Mouse (Mus musculus) layer of hippocampus, postnatal 10 days (tissue): ENCODE data around the gene Khdc3. TPM values are rescaled to one million over a fixed set of nuclear protein-coding genes. Genes with fewer than 3 reads are reported as not detected.
"Not testable (repeated sequence)": the region's sequence is repeated elsewhere in the genome, so short reads cannot be mapped to it uniquely, and the experiment has no call there.

Source experiments
- DNase-seq, 2 experiments: peaks; one replicate each; pipeline ENCODE4 v3.0.0; 2021; ENCODE audit warnings: low spot score in 2 of 2
- long read RNA-seq: library from polyadenylated mRNA; stranded (forward); transcript quantifications from one replicate; pipeline ENCODE4 v2.0.0, GENCODE M21; 2023
- total RNA-seq, 2 experiments: library from RNA; stranded (reverse); gene quantifications; 2 replicates each; pipeline ENCODE4 v1.2.3; 2021

Khdc3 gene
- total RNA-seq: 1 to 10 TPM; 2.7 TPM
- long read RNA-seq, partial matches to known transcripts: 4 of 4 reads
- long read RNA-seq, other reads (novel, unspliced or antisense): 0 of 4 reads

DNA sequence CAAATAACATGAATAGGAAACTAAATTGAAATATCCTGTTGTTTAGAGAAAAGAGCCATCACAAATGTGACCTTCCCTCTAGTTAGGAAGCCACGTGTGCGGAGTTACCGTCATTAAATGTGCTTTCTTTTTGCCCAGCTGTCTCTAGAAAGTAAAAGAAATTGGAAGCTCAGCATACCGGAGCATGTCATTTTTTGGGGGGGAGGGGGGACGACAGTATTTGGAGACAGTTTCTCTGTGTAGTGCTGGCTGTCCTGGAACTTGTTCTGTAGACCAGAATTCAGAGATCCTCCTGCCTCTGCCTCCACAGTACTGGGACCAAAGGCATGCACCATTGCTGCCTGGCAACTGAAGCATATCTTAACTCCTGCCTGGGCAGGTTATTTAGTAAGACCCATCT, at the start of gene Khdc3:
Gene Khdc3 (plus strand): TSS at position 301 of the 400 bp plus-strand sequence.
- DNase-seq: no peak

GRCm38 (mm10) chr9:73055441-73055911, 46.2 kb upstream of the Khdc3 start:
- DNase-seq: no peak

DNA sequence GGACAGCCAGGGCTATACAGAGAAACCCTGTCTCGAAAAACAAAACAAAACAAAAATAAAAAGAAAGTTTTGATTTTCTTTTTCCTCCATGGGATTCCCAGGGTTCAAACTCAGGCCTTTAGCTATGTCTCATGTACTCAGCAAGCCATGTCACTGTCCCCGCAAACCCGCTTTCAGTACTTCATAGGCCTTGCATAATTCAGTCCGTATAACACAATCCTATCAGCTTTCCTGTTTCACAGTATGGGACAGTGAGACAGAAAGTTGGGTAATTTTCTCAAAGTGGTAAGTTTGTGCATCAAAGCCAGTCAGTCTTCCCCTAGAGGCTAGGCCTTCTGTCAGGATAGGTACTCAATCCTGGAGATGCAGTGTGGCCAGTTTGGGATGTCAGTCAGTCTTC, 42.4 kb upstream of the Khdc3 start:
- DNase-seq: no peak

DNA sequence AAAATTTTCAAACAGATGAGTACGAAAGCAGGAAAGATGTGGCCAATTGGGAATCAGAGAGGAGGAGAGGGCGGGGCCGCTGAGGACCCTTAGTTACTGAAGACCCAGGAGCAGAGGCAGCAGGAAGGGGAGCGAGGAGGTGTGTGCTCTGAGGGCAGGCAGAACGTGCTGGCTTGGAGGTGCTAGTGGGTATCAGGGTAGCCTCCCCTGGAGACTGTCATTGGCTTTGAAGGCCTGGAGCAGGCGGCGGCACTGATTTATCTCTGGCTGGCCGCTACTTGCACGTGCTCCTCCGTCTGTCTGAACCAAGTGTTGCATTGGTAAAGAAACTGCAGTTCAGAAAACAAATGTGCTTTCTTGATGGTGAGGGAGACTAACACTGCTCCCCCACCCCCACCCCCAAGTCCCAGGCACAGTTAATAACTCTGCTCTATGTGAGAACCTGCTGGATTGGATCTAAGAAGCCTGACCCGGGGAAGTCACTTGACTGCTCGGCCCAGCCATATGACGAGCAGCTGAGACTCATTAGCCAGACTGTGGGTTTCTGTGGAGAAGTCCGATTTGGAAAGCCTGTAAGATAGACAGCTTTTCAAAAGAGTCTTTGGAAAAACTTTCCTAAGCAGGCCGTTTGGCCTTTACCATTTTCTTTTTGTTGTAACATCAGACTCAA, 37.9 kb upstream of the Khdc3 start:
- peak in 1 of 2 experiments; percentile 24 for DNase-seq

GRCm38 (mm10) chr9:73067086-73067485, 34.5 kb upstream of the Khdc3 start:
- no peak for DNase-seq

DNA sequence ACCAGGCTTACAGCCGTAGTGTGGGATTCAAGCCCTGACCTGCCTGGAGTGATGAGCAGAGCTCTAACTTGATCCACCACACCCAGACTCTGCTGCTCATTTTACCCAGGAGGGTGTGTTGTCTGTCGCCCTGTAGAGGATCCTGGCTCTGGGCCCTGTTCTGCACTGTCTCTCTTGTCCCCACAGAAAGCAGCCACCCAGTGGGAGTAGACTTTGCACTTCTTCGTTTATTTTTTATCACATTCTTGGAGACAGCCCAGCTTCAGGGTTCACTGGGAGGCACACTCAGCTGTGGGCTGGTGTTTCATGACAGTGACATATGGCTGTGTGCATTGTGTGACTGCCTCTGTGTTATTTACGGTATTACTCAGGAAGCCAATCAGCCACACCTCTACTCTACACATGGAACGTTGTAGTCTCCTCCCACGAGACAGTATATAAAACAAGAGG, 33.4 kb upstream of the Khdc3 start:
- no peak for DNase-seq

GRCm38 (mm10) chr9:73068688-73069087, 32.9 kb upstream of the Khdc3 start:
- DNase-seq: no peak

DNA sequence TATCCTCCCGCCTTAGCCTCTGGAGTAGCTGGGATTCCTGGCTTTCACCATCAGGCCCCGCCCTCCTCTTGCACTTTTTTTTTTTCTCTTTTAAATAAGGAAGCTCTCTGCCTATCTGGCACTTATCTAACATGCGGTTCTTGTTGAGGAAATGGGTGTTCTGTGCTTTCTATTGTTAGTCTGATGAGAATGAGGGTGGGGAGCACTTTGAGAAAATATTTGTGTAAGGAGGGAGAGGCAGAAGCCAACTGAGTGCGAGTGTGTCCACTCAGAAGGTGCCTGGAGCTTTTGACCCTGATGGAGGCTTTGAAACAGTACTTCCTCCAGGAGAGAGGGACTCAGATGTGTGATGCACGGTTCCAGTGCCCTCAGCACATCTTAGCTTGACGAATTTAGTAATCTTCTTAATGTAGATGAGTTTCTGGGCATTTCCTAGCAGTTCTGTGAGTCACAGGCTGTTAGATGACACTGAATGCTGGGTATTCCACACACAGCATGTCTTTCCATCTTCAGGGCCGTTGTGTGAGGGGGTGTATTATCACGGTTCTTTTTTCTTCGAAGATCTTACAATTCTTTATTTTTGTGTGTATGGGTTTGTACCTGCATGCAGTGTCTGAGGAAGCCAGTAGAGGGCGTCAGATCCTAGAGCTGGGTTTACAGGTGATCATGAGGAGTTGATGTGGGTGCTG, 30.5 kb upstream of the Khdc3 start:
- no peak for DNase-seq

GRCm38 (mm10) chr9:73072426-73072825, 29.2 kb upstream of the Khdc3 start:
- no peak for DNase-seq

DNA sequence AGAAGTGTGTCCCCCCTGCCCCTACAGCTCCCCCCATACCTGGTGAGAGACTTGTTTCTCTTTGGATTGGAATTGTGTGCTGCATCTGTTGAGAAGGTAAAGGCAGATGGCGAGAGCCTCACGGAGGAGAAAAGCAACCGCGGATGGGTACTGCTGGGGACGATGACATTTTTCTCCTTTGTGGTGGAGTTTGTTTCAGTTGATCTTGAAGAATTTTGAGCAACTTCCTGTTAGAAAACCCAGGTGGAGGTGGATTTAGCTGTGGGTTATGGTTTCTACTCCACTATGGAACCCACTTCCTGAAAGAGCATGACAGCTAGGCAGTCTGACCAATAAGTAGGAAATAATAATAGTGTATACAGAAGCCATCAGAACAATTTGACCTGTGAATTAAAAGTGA, 28.5 kb upstream of the Khdc3 start:
- no peak for DNase-seq

GRCm38 (mm10) chr9:73079349-73079748, 22.3 kb upstream of the Khdc3 start:
- not testable (repeated sequence) for DNase-seq

DNA sequence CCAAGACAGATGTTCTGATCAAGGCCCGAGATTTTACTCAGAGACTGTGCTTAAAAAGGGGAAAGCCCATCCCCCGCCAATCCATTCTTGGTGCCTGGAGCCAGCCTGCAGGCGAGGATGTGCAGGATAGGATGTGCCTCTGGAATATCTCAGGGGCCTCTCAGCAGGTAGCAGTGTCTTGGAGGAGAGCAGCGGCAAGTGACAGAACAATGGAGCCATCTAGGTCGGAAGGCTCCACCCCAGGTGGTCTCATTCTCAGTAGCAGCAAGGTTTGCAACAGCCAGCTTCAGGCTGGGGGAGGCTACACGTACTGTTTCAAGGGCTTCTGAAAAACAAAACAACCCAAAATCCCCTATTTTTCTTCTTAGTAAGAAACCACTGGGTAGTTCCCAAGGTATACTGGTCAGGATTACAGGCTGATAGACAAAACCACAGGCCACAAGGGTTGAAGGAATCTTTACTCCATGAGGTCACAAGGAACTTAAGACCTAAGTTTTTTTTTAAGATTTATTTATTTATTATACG, 21.8 kb upstream of the Khdc3 start:
- DNase-seq: no peak

DNA sequence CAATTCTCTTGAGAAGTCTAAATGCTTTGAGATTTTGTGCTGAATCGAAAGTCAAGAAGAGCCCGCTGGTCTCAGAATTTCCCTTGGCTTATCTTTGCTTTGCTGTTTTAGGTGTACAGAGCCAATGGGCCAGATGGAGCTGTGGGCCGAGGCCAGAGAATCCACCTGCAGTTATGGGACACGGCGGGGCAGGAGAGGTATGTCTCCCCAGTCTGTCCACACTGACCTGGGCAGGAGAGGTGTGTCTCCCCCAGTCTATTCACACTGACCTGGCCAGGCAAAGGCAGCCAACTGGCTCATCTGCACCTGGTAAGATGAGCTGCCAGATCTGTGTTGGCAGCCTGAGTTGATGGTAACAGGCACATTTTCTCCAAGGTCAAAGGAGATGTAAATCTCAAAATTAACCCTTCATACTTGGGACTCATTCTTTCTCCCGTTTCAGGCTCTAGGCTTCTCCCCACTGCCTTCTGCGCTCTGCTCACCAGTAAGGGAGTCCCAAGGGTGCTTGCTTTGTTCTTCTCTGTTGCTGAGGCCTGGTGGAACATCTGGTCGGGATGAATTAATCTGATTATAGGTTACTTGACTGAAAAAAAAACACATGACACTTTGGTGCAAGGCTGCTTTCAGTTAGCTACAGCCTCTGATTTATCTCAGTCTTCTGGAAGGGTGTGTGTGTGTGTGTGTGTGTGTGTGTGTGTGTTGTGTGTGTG, 19.2 kb upstream of the Khdc3 start:
- DNase-seq: no peak

DNA sequence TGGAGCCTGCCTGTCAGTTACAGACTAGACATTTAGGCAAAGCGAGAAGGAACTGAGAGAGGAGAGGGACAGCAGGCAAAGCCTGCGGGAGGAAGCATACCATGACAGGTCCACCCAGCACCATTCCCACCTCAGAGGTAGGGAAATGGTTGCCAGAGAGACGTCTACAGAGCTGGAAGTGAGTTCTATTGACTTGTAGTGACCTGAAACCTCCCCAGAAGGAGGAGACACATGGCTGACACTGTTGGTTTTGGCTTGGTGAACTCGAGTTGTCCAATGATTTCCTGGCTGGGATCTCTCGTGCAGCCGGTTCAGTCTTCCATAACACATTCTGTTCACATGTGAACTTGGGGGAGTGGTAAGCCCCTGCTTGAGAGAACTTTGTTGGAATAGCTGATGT, 17.7 kb upstream of the Khdc3 start:
- no peak for DNase-seq

- no peak for DNase-seq
These were observed 15.8 kb upstream of the Khdc3 start for GRCm38 (mm10) chr9:73085845-73086244.

GRCm38 (mm10) chr9:73087121-73087520, 14.5 kb upstream of the Khdc3 start:
- DNase-seq: no peak

DNA sequence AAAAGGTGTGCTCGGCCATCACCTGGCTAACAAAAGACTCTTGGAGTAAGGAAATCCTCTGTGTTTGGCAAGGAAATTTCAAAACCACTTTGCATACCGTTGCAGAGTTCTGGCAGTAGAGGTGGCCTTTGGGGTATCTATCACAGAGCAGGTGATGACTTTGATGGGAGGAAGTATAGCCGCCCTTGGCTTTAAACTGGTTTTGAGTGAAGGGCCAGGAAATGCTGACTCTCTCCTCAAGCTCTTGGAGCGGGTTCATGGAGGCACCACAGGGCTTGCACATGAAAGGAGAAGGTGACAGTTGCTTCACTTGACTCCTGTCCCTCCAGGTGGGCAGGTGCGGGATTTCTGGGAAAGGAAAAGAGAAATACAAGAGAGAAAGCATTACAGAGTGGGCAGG, 14.1 kb upstream of the Khdc3 start:
- DNase-seq: no peak

DNA sequence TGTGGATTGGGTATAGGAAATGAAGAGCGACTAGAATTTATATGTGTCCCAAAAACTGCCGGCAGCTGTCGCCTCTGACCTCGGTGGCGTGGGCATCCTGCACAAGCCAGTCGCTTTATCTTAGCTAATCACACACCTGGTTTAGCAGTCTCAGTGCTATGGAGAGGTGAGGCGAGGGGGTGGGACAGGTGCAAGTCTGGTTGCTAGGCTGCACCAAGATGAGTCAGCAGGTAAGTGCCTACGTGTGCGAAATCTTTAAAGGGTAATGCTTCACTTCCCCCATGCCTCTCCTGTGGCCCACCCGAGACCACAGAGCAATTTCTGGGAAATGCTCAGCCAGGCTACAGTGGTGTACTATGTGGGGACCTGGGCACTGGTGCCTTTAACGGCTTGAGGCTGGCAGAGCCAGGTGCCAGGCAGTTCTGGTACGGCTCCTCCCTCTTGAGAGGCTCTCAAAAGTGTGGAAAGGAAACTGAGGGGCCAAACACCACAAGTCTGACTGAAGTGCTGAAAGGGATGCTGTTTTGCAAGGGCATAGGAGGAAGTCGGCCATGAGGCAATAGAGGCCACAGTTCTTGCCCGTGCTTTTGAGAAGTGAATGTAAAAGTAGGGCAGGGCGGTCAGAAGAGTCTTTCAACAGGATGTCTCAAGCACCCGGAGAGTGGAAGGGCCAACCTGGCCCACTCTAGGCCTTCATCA, 12.3 kb upstream of the Khdc3 start:
- DNase-seq: no peak

DNA sequence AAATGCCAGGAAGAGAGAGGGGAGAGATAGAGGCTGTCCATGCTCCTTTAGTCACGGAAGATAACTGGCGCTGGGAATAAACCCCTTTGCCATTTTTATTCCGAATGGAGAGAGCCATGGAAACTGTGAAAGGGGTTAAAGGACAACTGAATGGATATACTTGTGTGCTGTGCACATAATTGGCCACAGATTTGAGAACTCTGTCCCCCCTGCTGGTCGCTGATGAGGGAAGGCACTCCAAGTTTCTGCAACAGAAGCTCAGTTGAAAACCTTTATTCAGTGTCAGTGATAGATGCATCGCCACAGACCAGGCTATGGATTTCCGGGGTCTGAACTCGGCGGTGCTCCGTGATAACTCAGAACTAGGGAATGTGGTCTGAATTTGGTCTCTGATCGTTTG, 11.5 kb upstream of the Khdc3 start:
- no peak for DNase-seq

DNA sequence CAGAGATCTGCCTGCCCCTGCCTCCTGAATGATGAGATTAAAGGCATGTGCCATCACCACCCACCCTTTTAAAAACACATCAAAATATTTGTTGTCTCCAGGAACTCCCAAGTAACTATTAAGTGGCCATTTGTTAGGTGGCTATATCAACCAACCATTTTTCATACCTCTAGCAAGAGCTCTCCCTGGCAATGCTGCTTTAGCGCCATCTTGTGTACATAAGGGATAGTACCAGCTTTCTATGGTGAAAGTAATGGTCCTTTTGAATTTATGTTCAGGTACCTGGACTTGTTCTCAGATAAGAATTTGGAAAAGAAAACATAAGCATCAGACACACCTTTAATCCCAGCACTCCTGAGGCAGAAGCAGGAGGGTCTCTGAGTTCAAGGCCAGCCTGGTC, 9.9 kb upstream of the Khdc3 start:
- DNase-seq: peak; percentile 26 to 45

- no peak for DNase-seq
These were observed 7.1 kb upstream of the Khdc3 start for GRCm38 (mm10) chr9:73094580-73094979.
